In genomic region chr9:72790530-72791212, GRCm38 (mm10) we compare ENCODE assay signal across 17 mouse cellular contexts. TPM values are rescaled to one million over a fixed set of nuclear protein-coding genes. Genes with fewer than 3 reads are reported as not detected.
A peak's percentile ranks its signal among the peaks of the same experiment; 100 is the strongest.
DNase-seq lines count a peak whose midpoint lies in the region; ATAC-seq lines count a peak whose summit lies in the region.
"Had no signal": no experiment of that assay in that cellular context is flagged by ENCODE, and none has a peak within 500 bp of the region (broad histone marks: within the 10 kb centered on the region; RNA-seq: fewer than 3 reads in every experiment).

No protein-coding gene starts in this region.

- DNase-seq in forebrain, embryonic 10.5 days (ENCODE audit: extremely low spot score, low spot score): no peak
- DNase-seq in hindbrain, embryonic 10.5 days (ENCODE audit: low spot score): no peak
- DNase-seq in 3T3-L1 (ENCODE audit: low read depth, low spot score): peak; percentile 60
- DNase-seq in ovary, postnatal 14 days (ENCODE audit: low spot score): no peak
- no peak for DNase-seq in urinary bladder, postnatal 4 days (ENCODE audit: low spot score in 2 of 2)
- DNase-seq: cerebellum, adult 9-11 months; gastrocnemius, postnatal 10 days; kidney, adult 8-10 months; lung, postnatal 36 days; spleen, adult 18-20 months had no signal

- H3K9me3 ChIP-seq in forebrain, embryonic 10.5 days: peaks cover 9% of the 10 kb centered on the region; the same call in 1 of the 2 replicates
- no peaks in the 10 kb centered on the region for H3K9me3 ChIP-seq in forebrain, embryonic 12.5 days
- 0 out of 2 replicates have a peak, but pooled peaks cover 2% of the 10 kb centered on the region for H3K9me3 ChIP-seq in hindbrain, embryonic 10.5 days
- H3K9me3 ChIP-seq in hindbrain, embryonic 12.5 days (replicated peaks): no peaks in the 10 kb centered on the region
- H3K9me3 ChIP-seq in embryonic facial prominence, embryonic 15.5 days (replicated peaks): 0 out of 2 replicates have a peak, but pooled peaks cover 5% of the 10 kb centered on the region
- H3K9me3 ChIP-seq: hindbrain, embryonic 13.5 days; midbrain, embryonic 12.5 days had no signal

- no peak overlapping the region for H3K4me2 ChIP-seq in forebrain, embryonic 12.5 days
- H3K4me2 ChIP-seq in hindbrain, embryonic 12.5 days (replicated peaks): no peak overlapping the region
- H3K4me2 ChIP-seq in embryonic facial prominence, embryonic 15.5 days (replicated peaks): peak overlapping the region; percentile 39
- H3K4me2 ChIP-seq: midbrain, embryonic 12.5 days had no signal

- H3K36me3 ChIP-seq in forebrain, embryonic 10.5 days (replicated peaks): no peaks in the 10 kb centered on the region
- H3K36me3 ChIP-seq in forebrain, embryonic 12.5 days (replicated peaks): no peaks in the 10 kb centered on the region
- H3K36me3 ChIP-seq in hindbrain, embryonic 10.5 days: no peaks in the 10 kb centered on the region
- H3K36me3 ChIP-seq in hindbrain, embryonic 12.5 days: no peaks in the 10 kb centered on the region
- no peaks in the 10 kb centered on the region for H3K36me3 ChIP-seq in embryonic facial prominence, embryonic 15.5 days
- H3K36me3 ChIP-seq: hindbrain, embryonic 13.5 days; midbrain, embryonic 12.5 days had no signal

- H3K4me1 ChIP-seq in forebrain, embryonic 10.5 days: peaks cover 29% of the 10 kb centered on the region
- H3K4me1 ChIP-seq in forebrain, embryonic 12.5 days: 0 out of 2 replicates have a peak, but pooled peaks cover 6% of the 10 kb centered on the region
- H3K4me1 ChIP-seq in hindbrain, embryonic 10.5 days (replicated peaks): peaks cover 38% of the 10 kb centered on the region
- peaks cover 3% of the 10 kb centered on the region; the same call in 1 of the 2 replicates for H3K4me1 ChIP-seq in hindbrain, embryonic 12.5 days
- H3K4me1 ChIP-seq in embryonic facial prominence, embryonic 15.5 days: peaks cover 17% of the 10 kb centered on the region
- H3K4me1 ChIP-seq: hindbrain, embryonic 13.5 days; midbrain, embryonic 12.5 days had no signal

- no peaks in the 10 kb centered on the region for H3K27me3 ChIP-seq in forebrain, embryonic 10.5 days (ENCODE audit: poor library complexity, severe bottlenecking)
- H3K27me3 ChIP-seq in forebrain, embryonic 12.5 days: no peaks in the 10 kb centered on the region
- H3K27me3 ChIP-seq in hindbrain, embryonic 10.5 days (ENCODE audit: insufficient read depth, poor library complexity, severe bottlenecking): no peaks in the 10 kb centered on the region
- H3K27me3 ChIP-seq in hindbrain, embryonic 12.5 days: no peaks in the 10 kb centered on the region
- H3K27me3 ChIP-seq in embryonic facial prominence, embryonic 15.5 days: no peaks in the 10 kb centered on the region

- 52% methylated on average over 14 of the region's 14 CpGs for WGBS in forebrain, embryonic 10.5 days
- 52% methylated on average over 14 of the region's 14 CpGs for WGBS in forebrain, embryonic 12.5 days
- WGBS in hindbrain, embryonic 10.5 days: 49% methylated on average over 14 of the region's 14 CpGs
- 46% methylated on average over 14 of the region's 14 CpGs for WGBS in hindbrain, embryonic 12.5 days
- WGBS in embryonic facial prominence, embryonic 15.5 days: 20% methylated on average over 14 of the region's 14 CpGs

- H3K9ac ChIP-seq in forebrain, embryonic 12.5 days: no peak overlapping the region
- no peak overlapping the region for H3K9ac ChIP-seq in hindbrain, embryonic 12.5 days
- no peak overlapping the region for H3K9ac ChIP-seq in embryonic facial prominence, embryonic 15.5 days
- H3K9ac ChIP-seq: hindbrain, embryonic 13.5 days; midbrain, embryonic 12.5 days had no signal

- no peak for ATAC-seq in forebrain, embryonic 12.5 days (ENCODE audit: low FRiP score)
- ATAC-seq in hindbrain, embryonic 12.5 days (ENCODE audit: low FRiP score): no peak
- peak; percentile 76 for ATAC-seq in embryonic facial prominence, embryonic 15.5 days (ENCODE audit: insufficient number of reproducible peaks, low FRiP score, low TSS enrichment, low read depth)
- ATAC-seq: forebrain, embryonic 16.5 days had no signal

- H3K4me3 ChIP-seq in forebrain, embryonic 10.5 days: no peak overlapping the region
- H3K4me3 ChIP-seq in forebrain, embryonic 12.5 days (replicated peaks): no peak overlapping the region
- H3K4me3 ChIP-seq in hindbrain, embryonic 10.5 days: no peak overlapping the region
- no peak overlapping the region for H3K4me3 ChIP-seq in hindbrain, embryonic 12.5 days
- H3K4me3 ChIP-seq in embryonic facial prominence, embryonic 15.5 days (replicated peaks): 0 out of 2 replicates have a peak overlapping the region, but pooled peaks have one; percentile 0
- H3K4me3 ChIP-seq: hindbrain, embryonic 13.5 days; midbrain, embryonic 12.5 days had no signal

- H3K27ac ChIP-seq in forebrain, embryonic 10.5 days: peak overlapping the region; percentile 67; the same call in 1 of the 2 replicates
- no peak overlapping the region for H3K27ac ChIP-seq in forebrain, embryonic 12.5 days
- H3K27ac ChIP-seq in hindbrain, embryonic 10.5 days: peak overlapping the region; percentile 73
- no peak overlapping the region for H3K27ac ChIP-seq in hindbrain, embryonic 12.5 days
- peak overlapping the region; percentile 74 for H3K27ac ChIP-seq in embryonic facial prominence, embryonic 15.5 days (replicated peaks)
- H3K27ac ChIP-seq: hindbrain, embryonic 13.5 days; liver, embryonic 14.5 days; midbrain, embryonic 12.5 days had no signal

RNA-seq across cellular contexts. Expression of gene Prtg, which starts 16.0 kb away (rescaled TPM):
- 10.1 and 11.5 TPM in 2 replicates for polyA plus RNA-seq in forebrain, embryonic 10.5 days (2016; fragmentation: Nextera tagmentation; extraction: Ambion mirVana)
- 1.7 and 2.7 TPM in 2 replicates for polyA plus RNA-seq in forebrain, embryonic 12.5 days (2016; fragmentation: Nextera tagmentation; extraction: Ambion mirVana)
- 7.6 and 19.9 TPM in 2 replicates for polyA plus RNA-seq in hindbrain, embryonic 10.5 days (2016; fragmentation: Nextera tagmentation; extraction: Ambion mirVana)
- polyA plus RNA-seq in hindbrain, embryonic 12.5 days (2016; fragmentation: Nextera tagmentation; extraction: Ambion mirVana): 2.1 and 2.2 TPM in 2 replicates
- 1.1 and 1.2 TPM in 2 replicates for polyA plus RNA-seq in embryonic facial prominence, embryonic 15.5 days (2015; fragmentation: Nextera tagmentation; extraction: Ambion mirVana)

Comparison
In these comparisons a context has a peak if more than half of its experiments do, and no peak if none do; other contexts are left out.
1. H3K27ac ChIP-seq: peak in forebrain, embryonic 10.5 days (single experiment), hindbrain, embryonic 10.5 days (single experiment) and embryonic facial prominence, embryonic 15.5 days (single experiment); none in forebrain, embryonic 12.5 days (single experiment) and hindbrain, embryonic 12.5 days (single experiment).